Mouse (Mus musculus) liver, embryonic 14.5 days (tissue): ENCODE measurements around the gene Hebp1.

Source experiments
- CTCF ChIP-seq: IDR thresholded peaks from 2 replicates; pipeline ENCODE4 v1.5.1; 2016; ENCODE audit warnings: antibody characterized with exemption, low read depth, control low read depth
- EP300 ChIP-seq: IDR thresholded peaks from 2 replicates; pipeline ENCODE4 v1.6.1; 2016; ENCODE audit warnings: antibody characterized with exemption, low read depth

GRCm38 (mm10) chr6:135158509-135158908 lies 39.3 kb downstream of the Hebp1 start:
- no peak for TF ChIP-seq EP300
- TF ChIP-seq CTCF, result 0 out of 2 replicates have a peak, but pooled peaks have one; percentile 11
